Mouse (Mus musculus): ENCODE results near the gene Phb. TPM values are rescaled to one million over a fixed set of nuclear protein-coding genes. Genes with fewer than 3 reads are reported as not detected.

Phb gene
- total and polyA plus RNA-seq, 3 experiments: 281 to 383 (median 358) TPM

GRCm38 (mm10) chr11:95635030-95635429, 31.7 kb upstream of the Phb start:
- no peak for DNase-seq
- no peak overlapping the region for H3K27ac ChIP-seq
- no peaks in the 10 kb centered on the region for H3K27me3 ChIP-seq (ENCODE audit: control insufficient read depth, insufficient read depth, low read length)
- 49% methylated on average over 2 of the region's 2 CpGs for WGBS
- no peak overlapping the region for H3K9ac ChIP-seq (ENCODE audit: low read depth, low read length)
- H3K4me1 ChIP-seq (ENCODE audit: control insufficient read depth, insufficient read depth, low read length): no peaks in the 10 kb centered on the region
- no peak for TF ChIP-seq CTCF (IDR thresholded peaks at IDR 0.05)
- no peak for TF ChIP-seq EP300 (IDR thresholded peaks at IDR 0.05; ENCODE audit: insufficient read depth, low read depth, low read length)
- TF ChIP-seq POLR2A (IDR thresholded peaks at IDR 0.05; ENCODE audit: insufficient read depth, low read depth, low read length): no peak
- intact Hi-C loops (cut with DNase I): no loop called here
- H3K4me3 ChIP-seq: no peak overlapping the region
- no peaks in the 10 kb centered on the region for H3K79me2 ChIP-seq (replicated peaks; ENCODE audit: control insufficient read depth, insufficient read depth, low read length)
- H3K36me3 ChIP-seq (ENCODE audit: control insufficient read depth, insufficient read depth, low read length): no peaks in the 10 kb centered on the region

DNA sequence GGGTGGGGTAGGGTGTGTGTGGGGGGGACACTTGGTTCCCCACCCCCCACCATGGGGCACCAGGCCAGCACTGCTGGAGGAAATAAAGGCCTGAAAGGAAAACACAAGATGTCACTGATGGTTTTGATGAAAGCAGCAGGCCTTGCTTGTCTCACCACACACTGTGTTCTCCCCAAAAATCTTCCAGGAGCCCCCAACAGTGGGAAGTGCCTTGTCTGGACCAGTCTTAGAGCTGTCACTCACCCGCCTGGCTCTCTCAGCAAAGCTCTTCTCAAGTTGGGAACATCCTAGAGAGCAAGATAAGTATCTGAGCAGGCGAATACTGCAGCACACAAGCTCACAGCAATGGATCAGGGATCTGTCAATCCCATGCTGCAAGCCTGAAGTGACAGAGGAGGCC, 26.0 kb upstream of the Phb start:
- H3K4me3 ChIP-seq: no peak overlapping the region
- no peaks in the 10 kb centered on the region for H3K4me1 ChIP-seq (ENCODE audit: control insufficient read depth, insufficient read depth, low read length)
- H3K27me3 ChIP-seq (ENCODE audit: control insufficient read depth, insufficient read depth, low read length): peaks cover 3% of the 10 kb centered on the region
- DNase-seq: no peak
- no peaks in the 10 kb centered on the region for H3K79me2 ChIP-seq (replicated peaks; ENCODE audit: control insufficient read depth, insufficient read depth, low read length)
- 64% methylated on average over 2 of the region's 2 CpGs for WGBS
- H3K27ac ChIP-seq: no peak overlapping the region
- intact Hi-C loops (cut with DNase I): no loop called here
- TF ChIP-seq EP300 (IDR thresholded peaks at IDR 0.05; ENCODE audit: insufficient read depth, low read depth, low read length): no peak
- TF ChIP-seq POLR2A (IDR thresholded peaks at IDR 0.05; ENCODE audit: insufficient read depth, low read depth, low read length): no peak
- TF ChIP-seq CTCF (IDR thresholded peaks at IDR 0.05): no peak
- H3K36me3 ChIP-seq (ENCODE audit: control insufficient read depth, insufficient read depth, low read length): no peaks in the 10 kb centered on the region
- H3K9ac ChIP-seq (ENCODE audit: low read depth, low read length): no peak overlapping the region

DNA sequence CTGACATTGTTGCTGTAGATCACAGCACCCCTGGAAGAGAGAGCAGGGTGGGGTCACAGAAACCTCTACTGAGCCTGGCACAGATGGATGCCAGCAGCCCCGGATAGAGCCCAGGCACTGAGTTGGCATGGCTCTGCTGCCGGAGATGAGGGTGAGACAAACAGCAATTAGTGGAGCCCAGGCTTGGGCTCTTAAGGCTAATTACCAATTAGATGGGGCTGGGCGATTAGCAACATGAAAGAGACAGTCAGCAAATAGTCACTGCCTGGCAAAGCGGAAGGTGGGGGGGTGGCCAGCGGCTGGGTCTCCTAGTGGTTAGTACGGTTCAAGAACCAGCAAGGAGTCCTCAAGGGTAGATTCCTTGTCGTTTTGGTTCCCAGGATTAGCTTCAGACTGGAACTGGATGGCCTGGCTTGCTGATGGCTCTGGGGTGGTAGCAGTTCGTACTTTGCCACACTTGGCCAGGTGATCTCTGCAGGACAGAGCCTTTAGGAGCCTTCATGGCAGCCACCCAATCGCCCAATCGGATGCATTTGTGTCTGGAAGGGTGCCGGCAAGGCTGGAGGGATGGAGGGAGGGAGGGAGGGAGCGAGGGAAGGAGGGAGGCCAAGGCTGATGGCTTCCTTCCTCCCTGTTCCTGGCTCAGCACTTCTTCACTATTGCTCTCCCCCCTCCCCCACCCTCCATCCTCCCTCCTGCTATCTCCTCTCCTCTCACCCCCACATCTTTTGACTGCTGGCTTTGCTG, 24.1 kb upstream of the Phb start:
- TF ChIP-seq POLR2A (IDR thresholded peaks at IDR 0.05; ENCODE audit: insufficient read depth, low read depth, low read length): no peak
- no peak for TF ChIP-seq CTCF (IDR thresholded peaks at IDR 0.05)
- Histone ChIP-seq H3K4me3 (no peak overlapping the region), H3K36me3 (ENCODE audit: control insufficient read depth, insufficient read depth, low read length) (no peaks in the 10 kb centered on the region), H3K9ac (ENCODE audit: low read depth, low read length) (no peak overlapping the region), H3K4me1 (ENCODE audit: control insufficient read depth, insufficient read depth, low read length) (no peaks in the 10 kb centered on the region), H3K27me3 (ENCODE audit: control insufficient read depth, insufficient read depth, low read length) (peaks cover 3% of the 10 kb centered on the region), H3K79me2 (replicated peaks; ENCODE audit: control insufficient read depth, insufficient read depth, low read length) (no peaks in the 10 kb centered on the region), H3K27ac (no peak overlapping the region)
- intact Hi-C loops (cut with DNase I): no loop called here
- 44% methylated on average over 12 of the region's 12 CpGs for WGBS
- no peak for DNase-seq

GRCm38 (mm10) chr11:95643856-95644255, 22.9 kb upstream of the Phb start:
- Histone ChIP-seq H3K27me3 (ENCODE audit: control insufficient read depth, insufficient read depth, low read length) (peaks cover 3% of the 10 kb centered on the region), H3K4me3 (no peak overlapping the region), H3K9ac (ENCODE audit: low read depth, low read length) (no peak overlapping the region), H3K79me2 (replicated peaks; ENCODE audit: control insufficient read depth, insufficient read depth, low read length) (no peaks in the 10 kb centered on the region), H3K36me3 (ENCODE audit: control insufficient read depth, insufficient read depth, low read length) (no peaks in the 10 kb centered on the region), H3K27ac (no peak overlapping the region), H3K4me1 (ENCODE audit: control insufficient read depth, insufficient read depth, low read length) (no peaks in the 10 kb centered on the region)
- intact Hi-C loops (cut with DNase I): no loop called here
- no peak for TF ChIP-seq CTCF (IDR thresholded peaks at IDR 0.05)
- TF ChIP-seq POLR2A (IDR thresholded peaks at IDR 0.05; ENCODE audit: insufficient read depth, low read depth, low read length): no peak
- no peak for TF ChIP-seq EP300 (IDR thresholded peaks at IDR 0.05; ENCODE audit: insufficient read depth, low read depth, low read length)
- 25% methylated on average over 5 of the region's 5 CpGs for WGBS
- DNase-seq: no peak

DNA sequence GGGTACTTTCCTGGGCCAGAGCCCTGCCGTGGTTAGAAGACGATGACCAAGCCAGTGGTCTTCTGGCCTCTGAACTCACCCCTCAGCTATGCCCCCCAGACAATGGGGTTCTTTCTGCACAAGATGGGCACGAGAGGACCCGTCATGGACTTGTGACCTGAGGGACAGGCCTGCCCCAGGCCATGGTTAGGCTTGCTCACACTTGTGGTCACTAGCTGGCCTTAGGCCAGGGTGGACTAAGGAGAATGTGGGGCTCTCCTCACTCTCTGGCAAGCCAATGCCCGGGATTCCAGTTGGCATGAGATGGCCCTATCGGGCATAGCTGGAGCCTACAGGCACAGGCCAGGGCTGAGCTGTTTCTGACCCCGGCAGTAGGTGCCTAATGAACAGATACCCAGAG, 22.4 kb upstream of the Phb start:
- peaks cover 3% of the 10 kb centered on the region for H3K27me3 ChIP-seq (ENCODE audit: control insufficient read depth, insufficient read depth, low read length)
- TF ChIP-seq POLR2A (IDR thresholded peaks at IDR 0.05; ENCODE audit: insufficient read depth, low read depth, low read length): no peak
- no peak for TF ChIP-seq EP300 (IDR thresholded peaks at IDR 0.05; ENCODE audit: insufficient read depth, low read depth, low read length)
- no peak for TF ChIP-seq CTCF (IDR thresholded peaks at IDR 0.05)

DNA sequence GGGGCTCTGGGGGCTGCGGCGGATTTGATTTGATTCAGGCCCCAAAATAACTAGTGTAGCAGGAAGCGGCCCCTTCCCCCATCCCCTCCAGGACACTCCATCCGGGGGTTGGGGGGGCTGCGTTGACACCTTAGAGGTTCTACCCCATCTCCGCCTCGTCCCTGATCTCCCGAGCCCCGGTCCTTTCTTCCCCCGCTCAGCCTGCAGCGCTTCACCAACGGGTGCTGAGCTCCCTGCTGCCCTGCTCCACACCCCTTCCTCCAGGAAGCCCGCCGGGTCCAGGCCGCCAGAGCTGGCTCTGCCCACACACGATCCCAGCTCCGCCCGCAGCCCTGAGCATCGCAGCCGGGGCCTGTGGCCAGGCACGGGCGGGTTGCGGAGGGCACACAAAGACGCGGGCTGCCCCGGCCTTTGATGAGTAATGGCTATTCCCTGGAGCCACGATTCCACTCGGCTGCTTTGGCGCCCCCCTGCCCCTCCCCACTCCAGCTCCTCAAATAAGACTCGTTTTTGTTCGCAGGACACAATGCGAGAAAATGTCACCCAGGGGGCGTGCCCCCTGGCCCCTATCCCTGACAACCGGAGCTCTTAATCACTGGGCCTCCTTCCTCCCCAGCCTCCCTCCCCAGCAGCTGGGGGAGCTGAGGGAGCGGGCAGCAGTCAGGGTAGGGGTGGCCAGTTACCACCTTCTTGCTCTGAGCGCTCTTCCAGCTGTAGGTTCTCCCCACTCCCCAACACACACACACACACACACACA, 21.2 kb upstream of the Phb start:
- Histone ChIP-seq H3K4me1 (ENCODE audit: control insufficient read depth, insufficient read depth, low read length) (no peaks in the 10 kb centered on the region), H3K79me2 (replicated peaks; ENCODE audit: control insufficient read depth, insufficient read depth, low read length) (no peaks in the 10 kb centered on the region), H3K36me3 (ENCODE audit: control insufficient read depth, insufficient read depth, low read length) (no peaks in the 10 kb centered on the region), H3K9ac (ENCODE audit: low read depth, low read length) (no peak overlapping the region), H3K27ac (no peak overlapping the region), H3K27me3 (ENCODE audit: control insufficient read depth, insufficient read depth, low read length) (peaks cover 3% of the 10 kb centered on the region), H3K4me3 (no peak overlapping the region)
- no peak for DNase-seq
- intact Hi-C loops (cut with DNase I): loop anchor here (5.0 kb wide), 1 partner anchor 248 kb away; no protein-coding TSS in a partner anchor
- 9% methylated on average over 36 of the region's 36 CpGs for WGBS
- no peak for TF ChIP-seq POLR2A (IDR thresholded peaks at IDR 0.05; ENCODE audit: insufficient read depth, low read depth, low read length)
- no peak for TF ChIP-seq CTCF (IDR thresholded peaks at IDR 0.05)
- TF ChIP-seq EP300 (IDR thresholded peaks at IDR 0.05; ENCODE audit: insufficient read depth, low read depth, low read length): no peak

More for the DNA sequence above, 22.4 kb upstream of the Phb start:
- Histone ChIP-seq H3K4me1 (ENCODE audit: control insufficient read depth, insufficient read depth, low read length) (no peaks in the 10 kb centered on the region), H3K36me3 (ENCODE audit: control insufficient read depth, insufficient read depth, low read length) (no peaks in the 10 kb centered on the region), H3K4me3 (no peak overlapping the region), H3K27ac (no peak overlapping the region), H3K9ac (ENCODE audit: low read depth, low read length) (no peak overlapping the region), H3K79me2 (replicated peaks; ENCODE audit: control insufficient read depth, insufficient read depth, low read length) (no peaks in the 10 kb centered on the region)
- WGBS: 73% methylated on average over 7 of the region's 7 CpGs
- no peak for DNase-seq
- intact Hi-C loops (cut with DNase I): no loop called here
